ENCODE assay signal across 12 mouse cellular contexts in genomic region chr13:34212735-34213212, GRCm38 (mm10). TPM values are rescaled to one million over a fixed set of nuclear protein-coding genes. Genes with fewer than 3 reads are reported as not detected.
DNase-seq lines count a peak whose midpoint lies in the region; ATAC-seq lines count a peak whose summit lies in the region.
"Had no signal": no experiment of that assay in that cellular context is flagged by ENCODE, and none has a peak within 500 bp of the region (broad histone marks: within the 10 kb centered on the region; RNA-seq: fewer than 3 reads in every experiment).

No protein-coding gene starts in this region.

- H3K4me2 ChIP-seq in stomach, embryonic 14.5 days (replicated peaks; ENCODE audit: low read depth, low read length): no peak overlapping the region
- H3K4me2 ChIP-seq: forebrain, embryonic 12.5 days had no signal

- no peaks in the 10 kb centered on the region; the same call in 1 of the 2 replicates for H3K4me1 ChIP-seq in stomach, embryonic 14.5 days (ENCODE audit: control insufficient read depth, insufficient read depth, low read length)

- H3K36me3 ChIP-seq in stomach, embryonic 14.5 days (ENCODE audit: control insufficient read depth, insufficient read depth, low read length): no peaks in the 10 kb centered on the region

- H3K27ac ChIP-seq in stomach, embryonic 14.5 days (ENCODE audit: low read length): peak overlapping the region; percentile 34; the same call in 1 of the 2 replicates
- H3K27ac ChIP-seq: forebrain, embryonic 12.5 days; left cerebral cortex, adult 2 months had no signal

- no peaks in the 10 kb centered on the region for H3K27me3 ChIP-seq in stomach, embryonic 14.5 days (ENCODE audit: control insufficient read depth, insufficient read depth, low read length)
- H3K27me3 ChIP-seq: forebrain, embryonic 12.5 days had no signal

- no peak overlapping the region for H3K4me3 ChIP-seq in stomach, embryonic 14.5 days (ENCODE audit: low read depth, low read length)
- H3K4me3 ChIP-seq: forebrain, embryonic 12.5 days; left cerebral cortex, adult 2 months had no signal

- ATAC-seq in stomach, embryonic 14.5 days (ENCODE audit: insufficient number of reproducible peaks, insufficient read depth, low FRiP score, low read depth): peak; percentile 73
- ATAC-seq in CD4-positive, CD25-positive, alpha-beta regulatory T cell, adult 4 months: no peak

- 38% methylated on average over 10 of the region's 10 CpGs for WGBS in large intestine, adult 2 months
- WGBS in stomach, embryonic 14.5 days: 55% methylated on average over 10 of the region's 10 CpGs

- H3K9ac ChIP-seq in stomach, embryonic 14.5 days (replicated peaks; ENCODE audit: low read depth, low read length): no peak overlapping the region
- H3K9ac ChIP-seq: forebrain, embryonic 12.5 days had no signal

- no peaks in the 10 kb centered on the region for H3K9me3 ChIP-seq in stomach, embryonic 14.5 days (ENCODE audit: control insufficient read depth, low read depth, low read length)
- H3K9me3 ChIP-seq: forebrain, embryonic 12.5 days had no signal

- DNase-seq in gonadal fat pad, adult 2 months (ENCODE audit: low read depth): peak; percentile 59
- DNase-seq in kidney, adult 18-20 months: peak; percentile 81
- peak; percentile 92 for DNase-seq in large intestine, adult 2 months (ENCODE audit: low read depth, low spot score)
- DNase-seq in spleen, adult 18-20 months: no peak
- no peak for DNase-seq in heart, adult 8-10 months (ENCODE audit: low spot score)
- DNase-seq in frontal cortex, postnatal 14 days (ENCODE audit: low spot score in 2 of 2): no peak
- DNase-seq: adrenal gland, postnatal 14 days; thymus, postnatal 14 days had no signal

RNA-seq across cellular contexts. Expression of gene Psmg4, which starts 50.0 kb away (rescaled TPM):
- 85.1 and 95.6 TPM in 2 replicates for polyA plus RNA-seq in gonadal fat pad, adult 2 months (2012; rRNA removed)
- 73.0 and 77.6 TPM in 2 replicates for polyA plus RNA-seq in large intestine, adult 2 months (2012; rRNA removed)
- polyA plus RNA-seq in stomach, embryonic 14.5 days (2014; fragmentation: Nextera tagmentation; extraction: Ambion mirVana): 84.8 and 86.6 TPM in 2 replicates
- 10 to 100 TPM; 24.7 to 33.2 (median 31.3) TPM for total RNA-seq in heart, adult 8-10 months (2022)
- 10 to 100 TPM; 36.0 to 41.4 TPM for polyA plus RNA-seq in CD4-positive, CD25-positive, alpha-beta regulatory T cell, adult 4 months (2017; shearing (Covaris generic))

Comparison
In these comparisons a context has a peak if more than half of its experiments do, and no peak if none do; other contexts are left out.
1. DNase-seq: peak in gonadal fat pad, adult 2 months (single experiment), kidney, adult 18-20 months (single experiment) and large intestine, adult 2 months (single experiment); none in spleen, adult 18-20 months (0 of 2), heart, adult 8-10 months (single experiment) and frontal cortex, postnatal 14 days (0 of 2).